Mouse (Mus musculus) right cerebral cortex, adult 18-20 months (tissue): ENCODE measurements at regions not wholly inside any gene's neighbourhood (a gene's known extent, or its start where the extent isn't known, plus 50 kb on each side); places are given as distances from the start of the nearest gene placed in this dataset.
A peak's percentile ranks its signal among the peaks of the same experiment; 100 is the strongest.

ENCODE experiments used
- DNase-seq: peaks from one replicate; pipeline ENCODE4 v3.0.0; 2022; ENCODE audit warnings: mixed read lengths

DNA sequence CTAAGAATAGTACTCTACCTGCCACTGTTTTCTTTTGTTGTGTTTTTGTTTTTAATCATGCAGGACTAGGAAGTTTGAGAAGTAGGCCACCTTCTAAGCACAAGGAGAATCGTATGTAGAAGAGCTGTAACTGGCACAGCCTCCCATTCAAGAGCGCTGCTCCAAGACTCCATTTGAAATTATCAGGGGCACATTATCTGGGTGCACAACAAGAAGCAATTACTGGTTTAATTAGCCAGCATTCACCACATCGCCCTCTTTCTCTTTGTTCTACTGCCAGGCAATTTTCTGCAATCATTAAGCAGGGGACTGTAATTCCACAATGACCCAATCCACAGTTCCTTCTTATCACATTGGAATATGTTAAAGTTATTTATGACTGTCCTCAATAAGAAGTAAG is 1220.8 kb upstream of the Pabpc4l start:
- DNase-seq: peak; percentile 1

DNA sequence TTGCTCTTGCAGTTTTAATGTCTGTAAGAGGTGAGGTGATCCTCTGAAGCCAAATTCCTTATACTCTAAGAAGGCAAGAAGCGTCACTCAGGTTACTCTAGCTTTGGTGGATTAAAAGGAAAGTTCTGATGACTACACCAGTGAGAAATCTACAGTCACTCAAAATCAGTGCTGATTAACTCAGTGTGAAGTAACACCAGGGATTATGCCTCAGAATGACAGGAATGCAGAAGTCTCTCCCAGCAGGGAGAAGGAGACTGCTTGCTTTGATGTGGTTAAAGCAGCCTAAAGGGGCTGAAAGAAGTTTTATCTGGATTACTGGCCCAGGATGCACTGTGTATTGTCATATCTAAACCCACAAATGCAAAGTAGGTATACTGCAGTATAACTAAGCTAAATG is 1214.5 kb upstream of the Pabpc4l start:
- DNase-seq: no peak

- no peak for DNase-seq
These were observed 1212.5 kb upstream of the Pabpc4l start for GRCm38 (mm10) chr3:47660531-47660930.
